In the genomic region with DNA sequence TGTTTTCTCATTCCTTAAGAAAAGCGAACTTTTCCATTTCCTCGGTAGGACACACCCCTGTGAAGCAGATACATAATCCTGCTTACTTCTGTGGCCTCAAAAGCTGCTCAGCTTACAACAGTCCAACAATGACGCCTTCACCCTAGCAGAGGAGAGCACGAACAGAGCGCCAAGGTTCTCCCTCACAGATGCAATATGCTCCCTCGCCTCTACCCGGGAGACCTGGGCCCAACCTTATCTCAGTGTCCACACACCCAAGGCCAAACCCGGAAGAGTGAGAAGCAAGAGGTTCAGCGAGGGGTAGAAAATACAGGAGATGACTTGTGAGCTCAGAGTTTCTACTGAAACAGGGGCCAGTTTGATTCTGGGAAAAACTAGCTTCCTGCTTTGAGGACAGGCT, we compare ENCODE assay signal across 21 mouse cellular contexts. TPM values are rescaled to one million over a fixed set of nuclear protein-coding genes. Genes with fewer than 3 reads are reported as not detected.
DNase-seq lines count a peak whose midpoint lies in the region; ATAC-seq and TF ChIP-seq lines count a peak whose summit lies in the region.
"Had no signal": no experiment of that assay in that cellular context is flagged by ENCODE, and none has a peak within 500 bp of the region (broad histone marks: within the 10 kb centered on the region; RNA-seq: fewer than 3 reads in every experiment).

No protein-coding gene starts in this region.

- peak; percentile 61 for DNase-seq in MEL-GATA-1-ER (ENCODE audit: extremely low read depth, low read depth)
- DNase-seq in frontal cortex, adult 2 months (ENCODE audit: extremely low spot score in 1 of 2, low spot score in 1 of 2): no peak
- no peak for DNase-seq in lung, adult 18-20 months
- DNase-seq: cerebellum, adult 11-12 months; cerebellum, postnatal 36 days; gastrocnemius, adult 2 months; kidney, postnatal 10 days; lung, postnatal 10 days; right cerebral cortex, adult 18-20 months; thymus, postnatal 25 days had no signal

- no peaks in the 10 kb centered on the region for H3K36me3 ChIP-seq in erythroblast, embryonic 14.5 days (ENCODE audit: control insufficient read depth)
- H3K36me3 ChIP-seq in intestine, postnatal 0 days (ENCODE audit: control insufficient read depth, insufficient read depth): no peaks in the 10 kb centered on the region
- no peaks in the 10 kb centered on the region for H3K36me3 ChIP-seq in stomach, embryonic 14.5 days (ENCODE audit: control insufficient read depth, insufficient read depth, low read length)
- no peaks in the 10 kb centered on the region for H3K36me3 ChIP-seq in midbrain, embryonic 16.5 days (ENCODE audit: control insufficient read depth, insufficient read depth, low read length)
- H3K36me3 ChIP-seq: forebrain, embryonic 15.5 days; hindbrain, embryonic 10.5 days; limb, embryonic 12.5 days; midbrain, embryonic 10.5 days; neural tube, embryonic 15.5 days had no signal

- no peak for ATAC-seq in erythroblast, adult 5-6 weeks (replicated peaks; ENCODE audit: low FRiP score, poor library complexity, severe bottlenecking)
- 0 out of 2 replicates have a peak, but pooled peaks have one; percentile 6 for ATAC-seq in intestine, postnatal 0 days
- peak; percentile 64; the same call in 1 of the 2 replicates for ATAC-seq in stomach, embryonic 14.5 days (ENCODE audit: insufficient number of reproducible peaks, insufficient read depth, low FRiP score, low read depth)
- ATAC-seq in midbrain, embryonic 16.5 days: no peak
- ATAC-seq: forebrain, embryonic 15.5 days had no signal

- WGBS in intestine, postnatal 0 days: 30% methylated on average over 9 of the region's 9 CpGs
- 60% methylated on average over 9 of the region's 9 CpGs for WGBS in stomach, embryonic 14.5 days
- 76% methylated on average over 9 of the region's 9 CpGs for WGBS in midbrain, embryonic 16.5 days

- no peaks in the 10 kb centered on the region for H3K9me3 ChIP-seq in erythroblast, embryonic 14.5 days (ENCODE audit: control insufficient read depth, low read length)
- H3K9me3 ChIP-seq in intestine, postnatal 0 days (ENCODE audit: control insufficient read depth): no peaks in the 10 kb centered on the region
- H3K9me3 ChIP-seq in stomach, embryonic 14.5 days (ENCODE audit: control insufficient read depth, low read depth, low read length): no peaks in the 10 kb centered on the region
- no peaks in the 10 kb centered on the region for H3K9me3 ChIP-seq in midbrain, embryonic 16.5 days (replicated peaks; ENCODE audit: control insufficient read depth, low read length, poor library complexity, severe bottlenecking)
- H3K9me3 ChIP-seq: forebrain, embryonic 15.5 days; hindbrain, embryonic 10.5 days; limb, embryonic 12.5 days; midbrain, embryonic 10.5 days; neural tube, embryonic 15.5 days had no signal

- H3K4me2 ChIP-seq in intestine, postnatal 0 days (replicated peaks; ENCODE audit: low read depth): peak overlapping the region; percentile 28; the same call in 1 of the 2 replicates
- H3K4me2 ChIP-seq in stomach, embryonic 14.5 days (replicated peaks; ENCODE audit: low read depth, low read length): no peak overlapping the region
- H3K4me2 ChIP-seq in midbrain, embryonic 16.5 days (ENCODE audit: low read length): no peak overlapping the region
- H3K4me2 ChIP-seq: forebrain, embryonic 15.5 days; limb, embryonic 12.5 days; neural tube, embryonic 15.5 days had no signal

- peak overlapping the region; percentile 50; the same call in 1 of the 2 replicates for H3K27ac ChIP-seq in intestine, postnatal 0 days (ENCODE audit: low read depth, low read length)
- peak overlapping the region; percentile 48; the same call in 1 of the 2 replicates for H3K27ac ChIP-seq in stomach, embryonic 14.5 days (ENCODE audit: low read length)
- no peak overlapping the region for H3K27ac ChIP-seq in midbrain, embryonic 16.5 days (ENCODE audit: low read length)
- H3K27ac ChIP-seq: forebrain, embryonic 15.5 days; gastrocnemius, adult 2 months; left cerebral cortex, adult 2 months; limb, embryonic 12.5 days; midbrain, embryonic 10.5 days; neural tube, embryonic 15.5 days had no signal

- TF ChIP-seq CTCF in intestine, postnatal 0 days (IDR thresholded peaks at IDR 0.05; ENCODE audit: low read depth): no peak

- H3K4me1 ChIP-seq in erythroblast, embryonic 14.5 days (ENCODE audit: control insufficient read depth): peaks cover 70% of the 10 kb centered on the region
- H3K4me1 ChIP-seq in intestine, postnatal 0 days (replicated peaks; ENCODE audit: control insufficient read depth, insufficient read depth, low read length): no peaks in the 10 kb centered on the region
- no peaks in the 10 kb centered on the region for H3K4me1 ChIP-seq in stomach, embryonic 14.5 days (ENCODE audit: control insufficient read depth, insufficient read depth, low read length)
- H3K4me1 ChIP-seq in midbrain, embryonic 16.5 days (ENCODE audit: control insufficient read depth, insufficient read depth, low read length): no peaks in the 10 kb centered on the region
- H3K4me1 ChIP-seq: forebrain, embryonic 15.5 days; hindbrain, embryonic 10.5 days; limb, embryonic 12.5 days; midbrain, embryonic 10.5 days; neural tube, embryonic 15.5 days had no signal

- H3K27me3 ChIP-seq in erythroblast, embryonic 14.5 days (ENCODE audit: control insufficient read depth): peaks cover 1% of the 10 kb centered on the region
- H3K27me3 ChIP-seq in intestine, postnatal 0 days (replicated peaks; ENCODE audit: control insufficient read depth, insufficient read depth, low read length): no peaks in the 10 kb centered on the region
- H3K27me3 ChIP-seq in stomach, embryonic 14.5 days (ENCODE audit: control insufficient read depth, insufficient read depth, low read length): no peaks in the 10 kb centered on the region
- H3K27me3 ChIP-seq in midbrain, embryonic 16.5 days (ENCODE audit: control insufficient read depth, insufficient read depth, low read depth, low read length): no peaks in the 10 kb centered on the region
- H3K27me3 ChIP-seq: forebrain, embryonic 15.5 days had no signal

- no peak overlapping the region for H3K9ac ChIP-seq in intestine, postnatal 0 days (ENCODE audit: low read depth, low read length)
- H3K9ac ChIP-seq in stomach, embryonic 14.5 days (replicated peaks; ENCODE audit: low read depth, low read length): no peak overlapping the region
- H3K9ac ChIP-seq in midbrain, embryonic 16.5 days (ENCODE audit: low read depth, low read length): no peak overlapping the region
- H3K9ac ChIP-seq: forebrain, embryonic 15.5 days; limb, embryonic 12.5 days; neural tube, embryonic 15.5 days had no signal

- peak overlapping the region; percentile 25 for H3K4me3 ChIP-seq in erythroblast, embryonic 14.5 days (replicated peaks)
- H3K4me3 ChIP-seq in intestine, postnatal 0 days (ENCODE audit: low read depth, low read length): no peak overlapping the region
- H3K4me3 ChIP-seq in stomach, embryonic 14.5 days (ENCODE audit: low read depth, low read length): no peak overlapping the region
- no peak overlapping the region for H3K4me3 ChIP-seq in midbrain, embryonic 16.5 days (ENCODE audit: low read depth, low read length)
- H3K4me3 ChIP-seq: forebrain, embryonic 15.5 days; gastrocnemius, adult 2 months; hindbrain, embryonic 10.5 days; left cerebral cortex, adult 2 months; limb, embryonic 12.5 days; midbrain, embryonic 10.5 days; neural tube, embryonic 15.5 days had no signal

RNA-seq across cellular contexts. Expression of a gene that starts 3.8 kb away (rescaled TPM):
- not detected in 2 replicates for polyA plus RNA-seq in erythroblast, embryonic 14.5 days (2012)
- not detected in 2 replicates for total RNA-seq in erythroblast, adult 5-6 weeks (2015; ENCODE audit: low replicate concordance)
- not detected in 2 replicates for total RNA-seq in erythroblast, adult 5-6 weeks (2017; ENCODE audit: low replicate concordance)
- polyA plus RNA-seq in intestine, postnatal 0 days (2015; fragmentation: Nextera tagmentation; extraction: Ambion mirVana): 70.7 and 77.8 TPM in 2 replicates
- polyA plus RNA-seq in stomach, embryonic 14.5 days (2014; fragmentation: Nextera tagmentation; extraction: Ambion mirVana): 9.2 and 13.0 TPM in 2 replicates
- 0.67 and 0.82 TPM in 2 replicates for polyA plus RNA-seq in frontal cortex, adult 2 months (2012; rRNA removed)
- 2.7 and 3.2 TPM in 2 replicates for polyA plus RNA-seq in midbrain, embryonic 16.5 days (2015; fragmentation: Nextera tagmentation; extraction: Ambion mirVana)
- total RNA-seq: gastrocnemius, adult 2 months had no signal

RNA-seq across cellular contexts. Expression of a gene that starts 18.7 kb away (rescaled TPM):
- polyA plus RNA-seq in erythroblast, embryonic 14.5 days (2012): 1.4 and 1.7 TPM in 2 replicates
- total RNA-seq in erythroblast, adult 5-6 weeks (2015; ENCODE audit: low replicate concordance): not detected in 2 replicates
- total RNA-seq in erythroblast, adult 5-6 weeks (2017; ENCODE audit: low replicate concordance): 2.0 and 12.4 TPM in 2 replicates
- 52.0 and 86.5 TPM in 2 replicates for polyA plus RNA-seq in intestine, postnatal 0 days (2015; fragmentation: Nextera tagmentation; extraction: Ambion mirVana)
- polyA plus RNA-seq in stomach, embryonic 14.5 days (2014; fragmentation: Nextera tagmentation; extraction: Ambion mirVana): 21.2 and 22.8 TPM in 2 replicates
- polyA plus RNA-seq in frontal cortex, adult 2 months (2012; rRNA removed): 44.2 and 45.5 TPM in 2 replicates
- 76.3 and 80.8 TPM in 2 replicates for polyA plus RNA-seq in midbrain, embryonic 16.5 days (2015; fragmentation: Nextera tagmentation; extraction: Ambion mirVana)

Comparison
In these comparisons a context has a peak if more than half of its experiments do, and no peak if none do; other contexts are left out.
1. ATAC-seq: peak in intestine, postnatal 0 days (single experiment) and stomach, embryonic 14.5 days (single experiment); none in erythroblast, adult 5-6 weeks (single experiment) and midbrain, embryonic 16.5 days (single experiment).